Mouse (Mus musculus) right cerebral cortex, postnatal 36 days (tissue): Measurements from ENCODE around the gene Dnal1.
A peak's percentile ranks its signal among the peaks of the same experiment; 100 is the strongest.

ENCODE experiments used
- DNase-seq, 2 experiments: peaks; one replicate each; pipeline ENCODE4 v3.0.0; 2022; ENCODE audit warnings: low spot score in 2 of 2, mixed read lengths in 1 of 2

Dnal1 gene

GRCm38 (mm10) chr12:84126899-84127298 is 12.7 kb downstream of the Dnal1 start:
- DNase-seq, result no peak

GRCm38 (mm10) chr12:84128576-84128975 is 14.4 kb downstream of the Dnal1 start:
- DNase-seq, result no peak

GRCm38 (mm10) chr12:84129931-84130330 is 15.8 kb downstream of the Dnal1 start:
- DNase-seq, result no peak

GRCm38 (mm10) chr12:84132265-84132664 is 18.1 kb downstream of the Dnal1 start:
- no peak for DNase-seq

GRCm38 (mm10) chr12:84137131-84137530 is 23.0 kb downstream of the Dnal1 start:
- DNase-seq, result no peak

- DNase-seq, result no peak
These were observed 26.0 kb downstream of the Dnal1 start for GRCm38 (mm10) chr12:84140135-84140534.

- no peak for DNase-seq
These were observed 27.1 kb downstream of the Dnal1 start for GRCm38 (mm10) chr12:84141271-84141670.

GRCm38 (mm10) chr12:84142281-84143050 is 28.3 kb downstream of the Dnal1 start:
- no peak for DNase-seq

- peak; percentile 78 to 82 for DNase-seq
These were observed 33.9 kb downstream of the Dnal1 start, which contains the start of gene Pnma1 for GRCm38 (mm10) chr12:84147954-84148621. Gene Pnma1, minus strand, starts transcription at chr12:84148489.

GRCm38 (mm10) chr12:84148622-84149012 is 34.5 kb downstream of the Dnal1 start:
- DNase-seq, result no peak

GRCm38 (mm10) chr12:84149971-84150370 is 35.8 kb downstream of the Dnal1 start:
- no peak for DNase-seq

- DNase-seq, result no peak
These were observed 36.8 kb downstream of the Dnal1 start for GRCm38 (mm10) chr12:84150976-84151375.

- DNase-seq, result no peak
These were observed 37.7 kb downstream of the Dnal1 start for GRCm38 (mm10) chr12:84151911-84152310.

- DNase-seq, result no peak
These were observed 38.4 kb downstream of the Dnal1 start for GRCm38 (mm10) chr12:84152352-84153190.

- DNase-seq, result no peak
These were observed 39.2 kb downstream of the Dnal1 start for GRCm38 (mm10) chr12:84153414-84153813.

GRCm38 (mm10) chr12:84154786-84155522 is 40.8 kb downstream of the Dnal1 start:
- no peak for DNase-seq

GRCm38 (mm10) chr12:84155523-84155871 is 41.3 kb downstream of the Dnal1 start:
- DNase-seq, result no peak

- DNase-seq, result no peak
These were observed 42.0 kb downstream of the Dnal1 start for GRCm38 (mm10) chr12:84156210-84156609.

- no peak for DNase-seq
These were observed 44.0 kb downstream of the Dnal1 start for GRCm38 (mm10) chr12:84158156-84158555.

GRCm38 (mm10) chr12:84160491-84160890 is 46.3 kb downstream of the Dnal1 start:
- no peak for DNase-seq

- DNase-seq, result no peak
These were observed 47.0 kb downstream of the Dnal1 start for GRCm38 (mm10) chr12:84161116-84161515.
